Mouse (Mus musculus) liver, postnatal 0 days (tissue): ENCODE results near the gene Chac2.
"Not testable (repeated sequence)": the region's sequence is repeated elsewhere in the genome, so short reads cannot be mapped to it uniquely, and the experiment has no call there.

ENCODE experiments used
- CTCF ChIP-seq: sonication (generic); IDR thresholded peaks from 2 replicates; pipeline ENCODE4 v1.5.1; 2016; ENCODE audit warnings: antibody characterized with exemption, low read depth
- EP300 ChIP-seq: IDR thresholded peaks from 2 replicates; pipeline ENCODE4 v1.6.1; 2016; ENCODE audit warnings: antibody characterized with exemption, low read depth, mild to moderate bottlenecking

GRCm38 (mm10) chr11:31017466-31017865 lies 31.3 kb upstream of the Chac2 start:
- TF ChIP-seq CTCF, EP300: not testable (repeated sequence)
